Mouse (Mus musculus) urinary bladder, adult 2 months (tissue): ENCODE measurements around the gene Arfip1. TPM values are rescaled to one million over a fixed set of nuclear protein-coding genes. Genes with fewer than 3 reads are reported as not detected.
"Not testable (repeated sequence)": the region's sequence is repeated elsewhere in the genome, so short reads cannot be mapped to it uniquely, and the experiment has no call there.

Experiments used
- DNase-seq: peaks from one replicate; pipeline ENCODE4 v3.0.0; 2022; ENCODE audit warnings: low spot score
- polyA plus RNA-seq: library from polyadenylated mRNA; depleted of rRNA; stranded (reverse); fragments of >200 nt; gene quantifications from 2 replicates; pipeline ENCODE4 v1.2.3, GENCODE M21; 2012

The Arfip1 gene
- polyA plus RNA-seq, 1 experiment = 49.5 TPM

- DNase-seq = no peak
These were observed 1.7 kb downstream of the Arfip1 start for GRCm38 (mm10) chr3:84580716-84581115.

DNA sequence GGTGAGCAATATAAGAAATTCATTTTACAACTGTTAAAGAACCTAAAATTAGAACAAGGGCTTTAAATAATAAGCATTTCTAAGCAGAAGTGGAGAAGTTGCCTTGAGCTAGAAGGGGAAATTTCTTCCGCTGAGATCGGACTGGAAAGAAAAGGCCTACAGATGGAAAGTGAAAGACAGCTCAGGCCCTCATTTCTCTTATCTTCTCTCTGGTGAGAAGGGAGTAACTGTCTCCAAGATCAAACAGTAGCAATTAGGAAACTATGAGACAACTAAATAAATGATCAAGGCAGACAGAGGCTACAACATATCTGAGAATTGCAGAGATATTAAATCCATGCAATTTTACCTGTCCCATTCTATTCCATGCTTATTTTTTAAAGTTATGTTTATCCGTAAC, 11.9 kb downstream of the Arfip1 start:
- no peak for DNase-seq

- no peak for DNase-seq
These were observed 12.8 kb downstream of the Arfip1 start for GRCm38 (mm10) chr3:84569587-84569986.

DNA sequence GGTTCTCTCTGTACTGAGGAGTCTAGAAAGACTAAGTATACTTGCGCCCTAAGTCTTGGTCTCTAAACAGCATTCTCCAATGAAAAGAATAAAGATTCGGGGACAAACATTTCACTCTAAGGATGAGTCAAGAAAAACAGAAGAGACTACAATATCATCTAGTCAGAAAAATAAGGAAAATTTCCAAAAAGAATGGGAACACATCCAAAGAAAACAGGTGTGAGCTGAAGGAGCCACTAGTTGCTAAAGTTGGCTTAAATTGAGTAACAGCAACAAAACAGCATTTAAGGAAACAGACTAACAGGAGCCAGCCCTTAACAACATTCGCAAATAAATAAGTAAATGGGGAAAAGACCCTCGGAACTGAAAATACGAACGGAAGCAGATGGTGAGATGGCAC, 13.9 kb downstream of the Arfip1 start:
- DNase-seq = no peak

- DNase-seq = no peak
These were observed 19.0 kb downstream of the Arfip1 start for GRCm38 (mm10) chr3:84563415-84563814.

DNA sequence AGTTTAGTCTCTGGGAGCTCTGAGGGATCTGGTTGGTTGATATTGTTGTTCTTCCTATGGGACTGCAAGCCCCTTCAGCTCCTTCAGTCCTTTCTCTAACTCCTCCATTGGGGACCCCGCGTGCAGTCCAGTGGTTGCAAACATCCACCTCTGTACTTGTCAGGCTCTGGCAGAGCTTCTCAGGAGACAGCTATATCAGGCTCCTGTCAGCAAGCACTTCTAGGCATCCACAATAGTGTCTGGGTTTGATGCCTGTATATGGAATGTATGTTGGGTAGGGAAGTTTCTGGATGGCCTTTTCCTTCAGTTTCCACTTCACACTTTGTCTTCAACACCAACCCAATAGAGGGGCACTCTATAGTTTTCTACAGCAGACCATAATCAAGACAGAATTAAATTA, 19.5 kb downstream of the Arfip1 start:
- not testable (repeated sequence) for DNase-seq

DNA sequence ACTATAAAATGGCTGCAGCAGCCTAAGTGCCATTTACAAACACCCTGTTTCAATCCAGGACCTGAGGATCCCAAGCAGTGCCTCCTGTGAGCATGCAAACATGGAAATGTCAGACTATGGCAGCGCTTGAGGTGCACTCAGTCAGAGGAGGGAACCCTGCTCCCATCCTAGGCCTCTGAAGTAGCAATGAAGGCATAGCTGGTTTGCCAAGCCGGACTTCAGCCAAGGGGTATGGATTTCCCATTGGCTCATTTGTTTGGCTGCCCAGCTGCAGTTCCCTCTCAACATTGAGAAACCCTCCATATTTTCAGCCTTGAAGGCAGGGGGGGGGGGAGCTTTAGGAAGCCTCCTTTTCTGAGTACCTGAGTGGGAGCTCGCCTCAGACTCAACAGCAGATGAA, 24.1 kb downstream of the Arfip1 start:
- DNase-seq = no peak

- DNase-seq = no peak
These were observed 26.6 kb downstream of the Arfip1 start for GRCm38 (mm10) chr3:84555780-84556179.

DNA sequence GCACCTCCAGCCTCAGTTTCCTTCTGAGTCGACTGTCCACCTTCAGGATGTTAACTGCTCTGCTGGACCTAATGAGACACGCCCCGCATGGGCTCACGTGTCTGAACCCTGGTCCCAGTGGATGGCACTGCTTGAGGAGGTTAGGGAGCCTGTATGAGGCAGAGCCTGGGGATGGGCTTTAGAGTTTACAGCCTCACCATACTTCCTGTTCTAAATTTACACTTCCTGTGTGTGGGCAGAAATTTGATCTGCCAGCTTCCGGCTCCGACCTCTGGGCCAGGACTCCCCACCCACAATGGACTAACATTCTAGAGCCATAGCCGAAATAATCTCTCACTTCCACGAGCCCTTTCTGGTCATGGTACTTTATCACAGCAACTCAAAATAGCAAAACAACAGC, 35.2 kb downstream of the Arfip1 start:
- no peak for DNase-seq

DNA sequence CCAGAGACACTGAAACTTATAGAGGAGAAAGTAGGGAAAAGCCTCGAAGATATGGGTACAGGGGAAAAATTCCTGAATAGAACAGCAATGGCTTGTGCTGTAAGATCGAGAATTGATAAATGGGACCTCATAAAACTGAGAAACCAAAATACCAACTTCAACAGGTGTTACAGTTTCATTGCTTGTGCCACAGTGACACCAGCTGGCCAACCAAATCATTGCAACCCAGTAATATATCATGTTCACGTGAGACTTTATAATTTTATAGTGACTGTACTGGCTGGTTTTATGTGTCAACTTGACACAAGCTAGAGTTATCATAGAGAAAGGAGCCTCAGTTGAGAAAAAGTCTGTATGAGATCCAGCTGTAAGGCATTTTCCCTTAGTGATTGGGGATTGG, 40.0 kb downstream of the Arfip1 start:
- not testable (repeated sequence) for DNase-seq

DNA sequence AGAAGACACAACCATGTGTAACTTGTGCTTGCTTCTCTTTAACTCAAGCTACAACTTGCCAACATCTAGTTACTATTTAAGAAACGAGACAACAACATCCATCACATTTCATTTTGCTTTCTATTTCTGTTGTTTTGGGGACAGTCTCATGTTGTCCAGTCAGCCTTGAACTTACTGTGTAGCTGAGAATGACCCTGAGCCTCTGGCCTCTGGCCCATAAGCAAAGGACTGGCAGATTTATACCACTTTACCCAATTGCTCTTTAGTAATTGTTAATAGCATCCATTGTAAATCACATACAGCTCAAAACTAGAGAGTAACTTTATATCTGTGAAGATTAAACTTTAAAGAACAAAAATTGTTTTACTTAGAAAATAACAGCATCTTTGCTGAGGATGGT, 40.5 kb downstream of the Arfip1 start:
- no peak for DNase-seq

DNA sequence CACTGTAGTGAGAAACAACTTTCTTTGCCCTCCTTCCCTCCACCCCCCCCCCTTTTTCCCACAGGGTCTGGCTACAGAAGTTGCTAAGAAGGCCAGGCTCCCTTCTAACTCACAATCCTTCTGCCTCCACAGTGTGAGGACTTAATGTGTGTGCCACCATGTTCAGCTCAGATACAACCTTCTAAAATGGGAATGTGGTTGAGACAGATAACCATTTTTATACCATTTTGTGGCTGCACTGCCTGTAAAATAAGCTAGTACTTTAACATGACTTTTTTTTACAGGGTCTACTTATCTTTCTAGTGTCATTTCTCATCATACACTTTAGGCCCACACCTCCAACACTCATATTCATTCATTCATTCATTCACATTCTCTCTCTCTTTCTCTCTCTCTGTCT, 41.8 kb downstream of the Arfip1 start:
- DNase-seq = no peak

- DNase-seq = no peak
These were observed 45.4 kb downstream of the Arfip1 start for GRCm38 (mm10) chr3:84536987-84537386.

DNA sequence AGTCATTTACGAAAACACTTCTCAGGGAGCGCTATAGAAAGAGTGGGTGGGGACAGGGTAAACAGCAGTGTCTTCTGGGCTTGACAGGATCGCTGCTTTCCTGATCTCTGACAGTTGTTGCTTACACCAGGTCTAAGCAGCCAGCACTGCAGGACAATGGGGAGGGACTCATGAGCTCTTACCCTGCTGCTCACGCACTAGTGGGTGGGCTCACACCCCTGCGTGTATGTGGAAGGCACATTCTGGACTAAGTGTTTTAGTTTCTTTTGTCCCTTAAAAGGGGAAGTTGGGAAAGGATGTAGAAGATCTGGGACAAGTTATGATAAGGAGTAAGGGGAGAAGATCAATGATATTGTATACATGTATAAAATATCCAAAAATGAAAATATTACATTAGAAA, 49.2 kb downstream of the Arfip1 start:
- DNase-seq = no peak

GRCm38 (mm10) chr3:84529021-84529420, 53.4 kb downstream of the Arfip1 start:
- DNase-seq = no peak

DNA sequence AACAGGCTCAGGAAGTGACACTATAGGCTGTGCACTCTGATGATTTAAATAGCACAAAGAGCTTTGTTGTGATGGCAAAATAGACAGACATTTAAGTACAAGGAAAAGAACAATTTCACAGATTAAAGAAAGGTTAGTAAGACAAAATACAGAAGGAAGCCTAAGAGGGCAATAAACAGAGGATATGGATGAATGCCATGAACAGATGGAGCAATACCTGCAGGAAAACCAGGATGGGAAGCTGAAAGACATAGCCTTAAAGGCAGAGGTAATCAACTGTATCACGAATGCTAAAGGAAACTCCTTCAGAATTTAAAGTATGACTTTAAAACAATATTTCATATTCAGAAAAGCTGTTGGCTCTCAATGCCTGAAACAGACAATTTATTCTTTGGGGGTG, 57.5 kb downstream of the Arfip1 start:
- DNase-seq = no peak

- DNase-seq = no peak
These were observed 66.3 kb downstream of the Arfip1 start for GRCm38 (mm10) chr3:84516163-84516562.

GRCm38 (mm10) chr3:84512774-84513515, 69.5 kb downstream of the Arfip1 start:
- DNase-seq = no peak

GRCm38 (mm10) chr3:84505193-84505592, 77.2 kb downstream of the Arfip1 start:
- DNase-seq = no peak

DNA sequence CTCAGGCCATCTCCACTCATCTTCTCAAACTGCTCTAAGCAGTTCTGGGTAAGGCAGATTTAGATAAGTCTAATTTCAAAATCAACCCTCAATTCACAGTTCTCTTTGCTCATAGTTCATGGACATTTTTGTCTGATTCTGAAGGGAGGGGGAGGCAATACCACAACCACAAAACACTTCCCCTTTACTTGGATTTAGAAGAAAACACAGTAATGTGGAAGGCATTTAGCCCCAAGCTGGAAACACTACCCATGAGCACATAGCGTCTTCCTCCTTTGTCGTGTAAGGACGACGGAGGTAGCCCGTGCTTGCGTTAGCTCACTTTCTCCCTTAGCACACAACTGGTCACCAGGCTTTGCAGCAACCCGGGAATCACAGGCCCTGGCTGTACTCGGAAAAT, 78.1 kb downstream of the Arfip1 start:
- no peak for DNase-seq

DNA sequence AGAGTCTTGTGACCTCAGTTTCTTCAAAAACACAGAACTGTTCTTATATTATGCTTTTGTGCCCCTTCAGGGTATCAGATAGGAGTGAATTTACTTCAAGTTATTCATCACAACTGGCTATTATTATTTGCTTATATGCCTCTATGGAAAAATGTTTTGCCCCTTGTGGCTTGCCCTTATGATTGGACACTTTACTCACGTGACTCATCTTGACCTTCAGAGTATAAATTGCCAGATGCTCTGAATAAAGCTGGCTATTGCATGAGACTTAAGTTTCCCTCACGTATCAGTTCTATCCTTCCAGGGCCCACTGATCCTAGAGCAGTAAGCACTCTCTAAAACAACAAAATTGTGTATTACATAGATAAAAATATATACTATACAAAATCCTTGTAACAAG, 80.3 kb downstream of the Arfip1 start:
- no peak for DNase-seq

DNA sequence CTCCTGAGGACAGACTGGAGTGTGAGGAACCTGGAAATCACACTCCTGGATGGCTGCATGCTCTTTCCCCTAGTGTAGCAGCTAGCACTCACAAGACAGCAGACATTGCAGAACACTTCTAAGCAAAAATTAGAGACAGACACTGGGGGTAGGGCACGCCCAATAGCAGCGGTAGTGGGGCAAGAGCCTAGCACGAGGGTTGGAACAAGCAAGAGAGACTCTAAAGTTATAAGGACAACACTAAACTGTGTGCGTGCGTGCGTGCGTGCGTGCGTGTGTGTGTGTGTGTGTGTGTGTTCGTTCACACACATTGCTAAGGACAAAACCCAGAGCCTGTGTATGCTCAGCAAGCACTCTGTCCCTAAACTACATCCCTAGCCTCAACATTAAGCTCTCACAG, 81.9 kb downstream of the Arfip1 start:
- no peak for DNase-seq

- no peak for DNase-seq
These were observed 84.7 kb downstream of the Arfip1 start for GRCm38 (mm10) chr3:84497718-84498117.

DNA sequence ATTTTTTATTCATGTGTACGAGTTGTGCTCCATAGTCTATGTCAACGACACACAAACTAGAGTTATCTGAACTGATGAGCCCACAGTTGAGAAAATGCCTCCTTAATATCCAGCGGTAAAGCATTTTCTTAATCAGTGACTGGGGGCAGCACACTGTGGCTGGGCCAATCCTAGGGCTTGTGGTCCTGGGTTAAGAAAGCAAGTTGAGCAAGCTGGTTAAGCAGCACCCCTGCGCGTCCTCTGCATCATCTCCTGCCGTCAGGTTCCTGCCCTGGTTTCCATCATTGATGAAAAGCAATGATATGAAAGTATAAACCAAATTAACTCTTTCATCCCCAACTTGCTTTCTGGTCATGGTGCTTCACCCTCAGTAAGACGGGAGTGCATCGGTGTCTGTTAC, 89.8 kb downstream of the Arfip1 start:
- DNase-seq = no peak
